Mouse (Mus musculus): Measurements from ENCODE around the gene Eef1e1. TPM values are rescaled to one million over a fixed set of nuclear protein-coding genes. Genes with fewer than 3 reads are reported as not detected.
"Not testable (repeated sequence)": the region's sequence is repeated elsewhere in the genome, so short reads cannot be mapped to it uniquely, and the experiment has no call there.

Gene Eef1e1
- total RNA-seq, 1 experiment, result 111 TPM

DNA sequence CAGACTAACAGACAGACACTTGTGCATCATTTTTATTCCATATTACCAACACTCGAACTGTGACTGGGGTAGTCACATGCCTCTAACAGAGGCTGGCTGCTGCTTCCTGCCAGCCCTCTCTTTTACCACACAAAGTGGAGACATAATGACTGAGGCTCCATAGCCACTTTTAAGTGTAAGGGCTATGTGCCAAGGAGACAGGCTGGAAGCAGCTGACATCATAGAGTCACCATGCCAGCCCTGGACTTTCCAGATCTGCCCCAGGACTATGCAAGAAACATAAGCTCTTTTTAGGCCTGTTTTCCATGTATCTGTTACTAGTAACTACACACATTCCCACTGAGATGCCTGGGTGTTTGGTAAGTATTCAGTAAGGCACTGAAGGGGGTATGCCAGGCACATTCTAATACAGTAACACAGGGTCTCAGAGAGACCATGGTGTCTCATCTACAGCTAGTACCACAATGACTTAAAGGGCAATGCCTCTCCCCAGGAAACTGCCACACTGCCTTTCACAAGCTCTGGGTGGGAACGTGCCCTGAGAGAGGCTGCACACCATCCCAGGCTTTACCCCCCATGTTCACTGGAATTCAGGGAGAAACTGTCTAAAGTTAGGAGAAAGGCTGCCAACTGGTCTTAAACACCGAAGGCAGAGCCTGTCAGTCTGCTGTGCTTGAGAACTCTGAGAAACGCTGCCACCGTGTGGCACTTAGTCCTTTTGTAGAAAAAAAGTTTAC, 33.2 kb downstream of the Eef1e1 start:
- no peak for TF ChIP-seq ZC3H11A (IDR thresholded peaks at IDR 0.05; ENCODE audit: borderline replicate concordance, low read depth, low read length)
- no peak for TF ChIP-seq CHD2 (IDR thresholded peaks at IDR 0.05; ENCODE audit: low read depth, low read length)
- no peak for TF ChIP-seq HCFC1 (IDR thresholded peaks at IDR 0.05; ENCODE audit: borderline replicate concordance, insufficient read depth, low read length)
- no peak for TF ChIP-seq ZNF384 (IDR thresholded peaks at IDR 0.05; ENCODE audit: low read depth, low read length)
- no peak for TF ChIP-seq MAFK (IDR thresholded peaks at IDR 0.05; ENCODE audit: insufficient read depth, low read depth, low read length)
- Histone ChIP-seq H3K36me3 (ENCODE audit: control insufficient read depth, insufficient read depth, low read length, poor library complexity, severe bottlenecking) (peaks cover 5% of the 10 kb centered on the region; the same call in 1 of the 2 replicates), H3K9me3 (ENCODE audit: control insufficient read depth, insufficient read depth, low read depth, low read length) (no peaks in the 10 kb centered on the region), H3K27ac (ENCODE audit: insufficient read depth, low read depth, low read length, poor library complexity, severe bottlenecking) (no peak overlapping the region), H3K4me1 (ENCODE audit: control insufficient read depth in 2 of 2, insufficient read depth in 2 of 2, low read length in 2 of 2, poor library complexity in 1 of 2) (no peaks in the 10 kb centered on the region), H3K4me3 (ENCODE audit: insufficient read depth in 1 of 2, low read depth in 1 of 2, low read length in 2 of 2, poor library complexity in 1 of 2, severe bottlenecking in 1 of 2) (no peak overlapping the region), H3K9ac (ENCODE audit: insufficient read depth, low read depth, low read length, poor library complexity, severe bottlenecking) (no peak overlapping the region)
- no peak for DNase-seq (ENCODE audit: low read depth, low spot score)
- in situ Hi-C loops (cut with MboI; ENCODE audit: low sequenced_read_pairs in 2 of 2, unreplicated experiment in 2 of 2), result no loop called here

DNA sequence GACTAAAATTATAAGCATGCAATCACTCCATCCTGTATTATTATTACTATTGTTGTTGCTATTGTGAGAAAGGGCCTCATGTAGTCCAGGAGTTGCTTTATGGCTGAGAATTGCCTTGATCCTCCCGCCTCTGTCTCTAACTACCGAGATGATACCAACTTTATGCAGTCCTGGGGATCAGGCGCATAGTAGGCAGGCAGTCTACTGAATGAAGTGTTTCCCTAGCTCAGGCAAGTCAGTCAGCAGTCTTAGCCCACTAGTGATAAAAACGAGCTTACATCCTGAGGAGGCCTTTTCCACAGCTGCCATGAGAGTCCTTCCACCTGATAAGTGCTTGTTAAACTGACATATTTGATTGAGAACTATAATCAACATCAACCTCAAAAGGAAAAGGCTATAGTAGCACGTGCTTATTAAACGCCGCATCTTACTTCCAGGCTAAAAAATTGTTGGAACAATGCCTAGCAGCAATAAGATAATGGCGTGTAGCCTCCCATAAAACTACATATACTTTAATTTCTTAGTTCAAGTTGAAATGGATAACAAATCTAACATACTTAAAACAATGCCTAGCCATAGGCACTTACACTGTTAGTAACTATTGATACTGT, 34.5 kb downstream of the Eef1e1 start:
- in situ Hi-C loops (cut with MboI; ENCODE audit: low sequenced_read_pairs in 2 of 2, unreplicated experiment in 2 of 2), result no loop called here
- no peak for DNase-seq (ENCODE audit: low read depth, low spot score)
- Histone ChIP-seq H3K27ac (ENCODE audit: insufficient read depth, low read depth, low read length, poor library complexity, severe bottlenecking) (no peak overlapping the region), H3K4me3 (ENCODE audit: insufficient read depth in 1 of 2, low read depth in 1 of 2, low read length in 2 of 2, poor library complexity in 1 of 2, severe bottlenecking in 1 of 2) (no peak overlapping the region), H3K36me3 (ENCODE audit: control insufficient read depth, insufficient read depth, low read length, poor library complexity, severe bottlenecking) (peaks cover 5% of the 10 kb centered on the region; the same call in 1 of the 2 replicates), H3K9ac (ENCODE audit: insufficient read depth, low read depth, low read length, poor library complexity, severe bottlenecking) (no peak overlapping the region), H3K9me3 (ENCODE audit: control insufficient read depth, insufficient read depth, low read depth, low read length) (no peaks in the 10 kb centered on the region), H3K4me1 (ENCODE audit: control insufficient read depth in 2 of 2, insufficient read depth in 2 of 2, low read length in 2 of 2, poor library complexity in 1 of 2) (no peaks in the 10 kb centered on the region)
- no peak for TF ChIP-seq MAFK (IDR thresholded peaks at IDR 0.05; ENCODE audit: insufficient read depth, low read depth, low read length)
- TF ChIP-seq CHD2 (IDR thresholded peaks at IDR 0.05; ENCODE audit: low read depth, low read length), result no peak
- no peak for TF ChIP-seq HCFC1 (IDR thresholded peaks at IDR 0.05; ENCODE audit: borderline replicate concordance, insufficient read depth, low read length)
- TF ChIP-seq ZC3H11A (IDR thresholded peaks at IDR 0.05; ENCODE audit: borderline replicate concordance, low read depth, low read length), result no peak
- TF ChIP-seq ZNF384 (IDR thresholded peaks at IDR 0.05; ENCODE audit: low read depth, low read length), result no peak

DNA sequence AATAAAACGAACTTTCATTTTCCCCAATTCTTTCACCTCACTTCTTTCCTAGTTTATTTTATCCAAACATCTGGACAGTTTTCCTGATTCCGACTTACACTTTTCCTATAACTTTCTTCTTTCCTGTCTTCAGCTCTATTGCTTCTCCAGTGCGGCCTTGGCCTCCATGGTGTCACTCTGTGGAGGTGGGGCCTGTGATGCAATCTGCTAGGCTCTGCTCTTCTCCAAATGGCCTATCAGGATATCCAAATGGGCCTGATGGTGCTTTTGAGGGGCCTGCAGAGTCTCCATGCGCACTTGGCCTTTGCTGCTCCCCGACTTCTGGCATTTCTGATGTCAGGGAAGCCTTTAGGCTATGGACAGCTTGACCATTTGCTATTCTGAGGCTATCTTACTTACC, 35.6 kb downstream of the Eef1e1 start:
- no peak for TF ChIP-seq CHD2 (IDR thresholded peaks at IDR 0.05; ENCODE audit: low read depth, low read length)
- H3K27ac ChIP-seq (ENCODE audit: insufficient read depth, low read depth, low read length, poor library complexity, severe bottlenecking), result no peak overlapping the region
- in situ Hi-C loops (cut with MboI; ENCODE audit: low sequenced_read_pairs in 2 of 2, unreplicated experiment in 2 of 2), result no loop called here
- H3K4me1 ChIP-seq (ENCODE audit: control insufficient read depth in 2 of 2, insufficient read depth in 2 of 2, low read length in 2 of 2, poor library complexity in 1 of 2), result no peaks in the 10 kb centered on the region
- H3K36me3 ChIP-seq (ENCODE audit: control insufficient read depth, insufficient read depth, low read length, poor library complexity, severe bottlenecking), result peaks cover 5% of the 10 kb centered on the region; the same call in 1 of the 2 replicates
- no peak overlapping the region for H3K4me3 ChIP-seq (ENCODE audit: insufficient read depth in 1 of 2, low read depth in 1 of 2, low read length in 2 of 2, poor library complexity in 1 of 2, severe bottlenecking in 1 of 2)
- no peaks in the 10 kb centered on the region for H3K9me3 ChIP-seq (ENCODE audit: control insufficient read depth, insufficient read depth, low read depth, low read length)
- no peak for DNase-seq (ENCODE audit: low read depth, low spot score)
- no peak overlapping the region for H3K9ac ChIP-seq (ENCODE audit: insufficient read depth, low read depth, low read length, poor library complexity, severe bottlenecking)

DNA sequence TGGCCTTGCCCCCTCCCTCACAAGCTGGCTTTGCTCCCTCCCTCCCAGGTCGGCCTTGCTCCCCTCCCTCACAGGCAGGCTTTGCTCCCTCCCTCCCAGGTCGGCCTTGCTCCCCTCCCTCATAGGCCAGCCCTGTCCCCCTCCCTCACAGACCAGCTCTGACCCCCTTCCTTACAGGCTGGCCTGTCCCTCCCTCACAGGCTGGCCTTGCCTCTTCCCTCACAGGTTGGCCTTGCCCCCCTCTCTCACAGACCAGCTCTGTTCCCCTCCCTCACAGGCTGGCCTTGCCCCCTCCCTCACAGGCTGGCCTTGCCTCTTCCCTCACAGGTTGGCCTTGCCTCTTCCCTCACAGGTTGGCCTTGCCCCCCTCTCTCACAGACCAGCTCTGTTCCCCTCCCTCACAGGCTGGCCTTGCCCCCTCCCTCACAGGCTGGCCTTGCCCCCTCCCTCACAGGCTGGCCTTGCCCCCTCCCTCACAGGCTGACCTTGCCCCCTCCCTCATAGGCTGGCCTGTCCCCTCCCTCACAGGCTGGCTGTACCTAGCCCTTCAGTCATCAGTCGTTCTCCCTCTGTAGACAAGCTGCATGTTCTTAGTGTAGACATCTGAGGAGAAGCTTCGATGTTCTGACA, 40.7 kb downstream of the Eef1e1 start:
- H3K9ac ChIP-seq (ENCODE audit: insufficient read depth, low read depth, low read length, poor library complexity, severe bottlenecking); H3K4me1 ChIP-seq (ENCODE audit: control insufficient read depth in 2 of 2, insufficient read depth in 2 of 2, low read length in 2 of 2, poor library complexity in 1 of 2); H3K36me3 ChIP-seq (ENCODE audit: control insufficient read depth, insufficient read depth, low read length, poor library complexity, severe bottlenecking); DNase-seq (ENCODE audit: low read depth, low spot score); in situ Hi-C loops (cut with MboI; ENCODE audit: low sequenced_read_pairs in 2 of 2, unreplicated experiment in 2 of 2); H3K27ac ChIP-seq (ENCODE audit: insufficient read depth, low read depth, low read length, poor library complexity, severe bottlenecking); H3K4me3 ChIP-seq (ENCODE audit: insufficient read depth in 1 of 2, low read depth in 1 of 2, low read length in 2 of 2, poor library complexity in 1 of 2, severe bottlenecking in 1 of 2); H3K9me3 ChIP-seq (ENCODE audit: control insufficient read depth, insufficient read depth, low read depth, low read length): not testable (repeated sequence)

Data from ES-E14 (cell line).